In genomic region chr5:29467489-29468350, GRCm38 (mm10) we compare ENCODE assay signal across 8 mouse cellular contexts. TPM values are rescaled to one million over a fixed set of nuclear protein-coding genes. Genes with fewer than 3 reads are reported as not detected.
DNase-seq lines count a peak whose midpoint lies in the region; ATAC-seq lines count a peak whose summit lies in the region.

No protein-coding gene starts in this region.

- H3K4me2 ChIP-seq in heart, embryonic 13.5 days = peak overlapping the region; percentile 85
- peak overlapping the region; percentile 48 for H3K4me2 ChIP-seq in hindbrain, embryonic 12.5 days (replicated peaks)

- no peak for DNase-seq in heart, adult 8-10 months (ENCODE audit: low spot score)
- peak; percentile 82 for DNase-seq in R1 (ENCODE audit: low read depth, low spot score)
- DNase-seq in thymus, postnatal 36 days = peak; percentile 17 to 27
- no peak for DNase-seq in layer of hippocampus, adult 11-12 months (ENCODE audit: low spot score)
- DNase-seq in gastrocnemius, adult 18-20 months (ENCODE audit: low spot score) = no peak

- no peaks in the 10 kb centered on the region for H3K36me3 ChIP-seq in heart, embryonic 13.5 days
- H3K36me3 ChIP-seq in hindbrain, embryonic 12.5 days = no peaks in the 10 kb centered on the region

- no peaks in the 10 kb centered on the region for H3K9me3 ChIP-seq in heart, embryonic 13.5 days
- no peaks in the 10 kb centered on the region for H3K9me3 ChIP-seq in hindbrain, embryonic 12.5 days (replicated peaks)

- peaks cover 85% of the 10 kb centered on the region for H3K27me3 ChIP-seq in heart, embryonic 13.5 days (replicated peaks)
- peaks cover 90% of the 10 kb centered on the region for H3K27me3 ChIP-seq in hindbrain, embryonic 12.5 days

- H3K27ac ChIP-seq in heart, embryonic 13.5 days (replicated peaks) = no peak overlapping the region
- H3K27ac ChIP-seq in hindbrain, embryonic 12.5 days = no peak overlapping the region

- no peak for ATAC-seq in heart, embryonic 13.5 days (ENCODE audit: extremely low read depth, insufficient number of reproducible peaks, low FRiP score, low TSS enrichment)
- peak; percentile 29; the same call in 1 of the 2 replicates for ATAC-seq in hindbrain, embryonic 12.5 days (ENCODE audit: low FRiP score)
- ATAC-seq in megakaryocyte-erythroid progenitor cell, adult 5-6 weeks (replicated peaks; ENCODE audit: low FRiP score, low TSS enrichment, poor library complexity, severe bottlenecking) = peak; percentile 54; the same call in 1 of the 2 replicates

- H3K4me1 ChIP-seq in heart, embryonic 13.5 days = peaks cover 10% of the 10 kb centered on the region
- H3K4me1 ChIP-seq in hindbrain, embryonic 12.5 days = peaks cover 9% of the 10 kb centered on the region; the same call in 1 of the 2 replicates

- peak overlapping the region; percentile 57 for H3K4me3 ChIP-seq in heart, embryonic 13.5 days
- H3K4me3 ChIP-seq in hindbrain, embryonic 12.5 days = peak overlapping the region; percentile 32

- peak overlapping the region; percentile 58 for H3K9ac ChIP-seq in heart, embryonic 13.5 days
- H3K9ac ChIP-seq in hindbrain, embryonic 12.5 days = no peak overlapping the region

- WGBS in heart, embryonic 13.5 days = 3% methylated on average over 67 of the region's 67 CpGs
- WGBS in hindbrain, embryonic 12.5 days = 2% methylated on average over 67 of the region's 67 CpGs

RNA-seq across cellular contexts. Expression of gene Mnx1, which starts 10.6 kb away (rescaled TPM):
- polyA plus RNA-seq in heart, embryonic 13.5 days (2015; fragmentation: Nextera tagmentation; extraction: Ambion mirVana) = not detected in 2 replicates
- not detected for total RNA-seq in heart, adult 8-10 months (2022)
- polyA plus RNA-seq in hindbrain, embryonic 12.5 days (2016; fragmentation: Nextera tagmentation; extraction: Ambion mirVana) = 0.23 and 0.73 TPM in 2 replicates
- total RNA-seq in megakaryocyte-erythroid progenitor cell, adult 5-6 weeks (2014; fragmentation: Nextera tagmentation) = not detected in 2 replicates
- not detected in 2 replicates for total RNA-seq in megakaryocyte-erythroid progenitor cell, adult 5-6 weeks (2017)
- not detected for total RNA-seq in gastrocnemius, adult 18-20 months (2021)

RNA-seq across cellular contexts. Expression of gene Nom1, which starts 33.3 kb away (rescaled TPM):
- polyA plus RNA-seq in heart, embryonic 13.5 days (2015; fragmentation: Nextera tagmentation; extraction: Ambion mirVana) = 15.5 and 17.0 TPM in 2 replicates
- total RNA-seq in heart, adult 8-10 months (2022) = 10 to 100 TPM; 13.4 to 20.9 (median 16.2) TPM
- 23.5 and 24.4 TPM in 2 replicates for polyA plus RNA-seq in hindbrain, embryonic 12.5 days (2016; fragmentation: Nextera tagmentation; extraction: Ambion mirVana)
- total RNA-seq in megakaryocyte-erythroid progenitor cell, adult 5-6 weeks (2014; fragmentation: Nextera tagmentation) = 17.5 and 19.8 TPM in 2 replicates
- total RNA-seq in megakaryocyte-erythroid progenitor cell, adult 5-6 weeks (2017) = 23.2 and 38.0 TPM in 2 replicates
- total RNA-seq in gastrocnemius, adult 18-20 months (2021) = 10 to 100 TPM; 10.8 to 11.7 TPM

Comparison
In these comparisons a context has a peak if more than half of its experiments do, and no peak if none do; other contexts are left out.
1. DNase-seq: peak in R1 (single experiment) and thymus, postnatal 36 days (2 of 2); none in heart, adult 8-10 months (single experiment), layer of hippocampus, adult 11-12 months (single experiment) and gastrocnemius, adult 18-20 months (single experiment).